Mouse (Mus musculus): Measurements from ENCODE around the gene Cpeb3.
"Not testable (repeated sequence)": the region's sequence is repeated elsewhere in the genome, so short reads cannot be mapped to it uniquely, and the experiment has no call there.

Cpeb3 gene

DNA sequence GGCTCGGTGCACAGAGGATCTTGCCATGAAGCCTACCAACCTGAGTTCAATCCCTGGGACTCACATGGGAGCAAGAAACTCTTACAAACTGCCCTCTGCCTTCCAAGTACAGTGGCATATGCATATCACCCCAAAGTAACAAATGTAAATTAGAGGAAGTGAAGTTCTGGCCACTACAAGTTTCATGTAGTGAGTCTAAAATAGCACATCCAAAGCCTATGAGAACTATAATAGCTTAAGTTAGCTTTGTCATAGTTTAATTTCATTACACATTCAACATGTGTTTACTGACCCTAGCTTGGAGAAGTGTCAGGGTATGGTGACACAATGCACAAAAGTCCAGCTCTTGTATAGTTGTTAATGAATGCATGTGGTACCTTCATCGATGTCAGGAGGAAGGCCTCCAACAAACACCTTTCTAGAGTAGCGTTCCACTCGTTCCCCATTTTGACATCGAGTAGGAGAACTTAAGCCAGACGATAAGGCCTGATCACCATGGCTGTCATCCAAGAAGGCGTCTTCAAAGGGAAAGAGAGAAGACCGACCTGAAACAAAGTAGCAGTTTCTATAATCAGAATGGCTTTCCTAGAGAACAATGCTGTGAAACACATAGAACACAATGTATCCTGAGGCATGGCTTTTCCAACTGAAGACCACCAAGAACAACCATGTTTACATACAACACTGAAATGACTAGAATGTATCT is 120.2 kb downstream of the Cpeb3 start:
- no peak for DNase-seq (ENCODE audit: low read depth, low spot score)

DNA sequence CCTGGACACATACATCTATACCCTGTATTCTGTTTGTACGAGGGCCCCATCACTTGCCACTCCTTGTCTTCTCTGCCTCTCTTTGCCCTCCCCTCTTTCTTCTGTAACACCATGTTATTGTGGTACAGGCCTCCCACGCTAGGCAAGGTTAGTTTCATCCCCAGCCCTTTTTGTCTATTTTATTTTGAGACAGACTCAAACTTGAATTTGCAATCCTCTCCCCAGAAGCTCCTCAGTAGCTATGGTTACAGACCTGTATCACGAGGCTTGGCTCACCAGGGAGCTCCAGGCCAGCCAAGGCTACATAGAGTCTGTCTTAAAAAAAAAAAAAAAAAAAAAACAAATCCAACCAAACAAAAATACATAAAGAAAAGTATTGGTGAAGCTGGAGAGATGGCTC is 123.9 kb downstream of the Cpeb3 start:
- DNase-seq (ENCODE audit: low read depth, low spot score) = no peak

GRCm38 (mm10) chr19:37081467-37081866 is 126.9 kb downstream of the Cpeb3 start:
- peak; percentile 46 for DNase-seq (ENCODE audit: low read depth, low spot score)

GRCm38 (mm10) chr19:37079151-37079550 is 129.2 kb downstream of the Cpeb3 start:
- no peak for DNase-seq (ENCODE audit: low read depth, low spot score)

DNA sequence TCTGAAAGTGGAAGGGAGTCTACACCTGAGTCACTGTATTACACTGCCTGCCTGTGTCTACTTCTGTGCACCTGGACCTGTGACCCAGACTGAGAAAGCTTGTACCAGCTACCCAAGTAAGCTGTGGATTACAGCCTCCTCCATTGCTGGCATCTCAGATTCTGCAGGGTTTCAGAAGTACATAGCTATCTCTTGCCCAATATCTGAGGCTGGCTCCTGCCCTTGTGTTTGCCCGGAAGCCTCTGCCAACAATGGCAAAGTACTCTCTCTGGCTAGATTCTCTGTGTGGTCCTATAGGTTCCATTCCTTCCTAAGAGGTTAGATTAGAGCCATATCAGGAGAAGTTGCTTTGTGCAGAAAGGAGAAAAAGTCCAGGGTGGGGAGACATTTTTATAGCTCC is 129.8 kb downstream of the Cpeb3 start:
- no peak for DNase-seq (ENCODE audit: low read depth, low spot score)

- DNase-seq (ENCODE audit: low read depth, low spot score) = no peak
Measured at GRCm38 (mm10) chr19:37078064-37078463, 130.3 kb downstream of the Cpeb3 start.

- not testable (repeated sequence) for DNase-seq (ENCODE audit: low read depth, low spot score)
Measured at GRCm38 (mm10) chr19:37077258-37077657, 131.1 kb downstream of the Cpeb3 start.

DNA sequence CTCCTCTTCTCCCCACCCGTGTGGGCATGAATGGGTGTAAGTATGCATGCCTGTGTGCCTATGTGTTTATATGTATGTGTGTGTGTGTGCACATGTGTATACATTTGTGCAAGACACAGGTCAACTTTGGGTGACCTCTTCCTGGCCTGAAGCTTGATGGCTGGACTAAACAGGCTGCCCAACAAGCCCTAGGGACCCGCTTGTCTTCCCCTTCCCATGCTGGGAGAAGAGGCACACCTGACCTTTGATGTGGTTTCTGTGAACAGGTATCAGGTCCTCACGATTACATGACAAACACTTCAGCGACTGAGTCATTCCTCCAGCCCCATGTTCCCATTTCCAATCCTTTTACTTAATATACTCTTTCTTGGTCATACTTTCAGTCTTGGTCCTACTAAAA is 131.8 kb downstream of the Cpeb3 start:
- DNase-seq (ENCODE audit: low read depth, low spot score) = no peak

DNA sequence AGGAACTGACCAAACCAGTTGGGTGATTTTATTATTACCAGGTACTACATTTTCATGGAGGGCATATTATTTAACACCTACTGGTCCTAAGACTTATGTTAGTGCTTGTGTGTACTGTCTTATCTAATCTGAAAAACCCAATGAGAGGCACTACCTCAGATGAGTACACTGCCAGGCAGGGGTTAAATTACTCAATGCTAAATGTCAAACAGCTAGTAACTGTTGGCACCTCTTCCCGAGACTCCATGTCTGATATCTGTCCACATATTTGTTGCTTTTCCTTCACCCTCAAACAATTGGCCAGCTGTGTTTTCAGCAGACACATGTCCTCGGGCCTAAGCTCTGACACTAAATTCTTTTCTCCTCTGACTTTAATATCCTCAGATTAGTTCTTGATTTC is 132.3 kb downstream of the Cpeb3 start:
- no peak for DNase-seq (ENCODE audit: low read depth, low spot score)

- no peak for DNase-seq (ENCODE audit: low read depth, low spot score)
Measured at GRCm38 (mm10) chr19:37075690-37076089, 132.7 kb downstream of the Cpeb3 start.

GRCm38 (mm10) chr19:37074726-37075125 is 133.7 kb downstream of the Cpeb3 start:
- no peak for DNase-seq (ENCODE audit: low read depth, low spot score)

- no peak for DNase-seq (ENCODE audit: low read depth, low spot score)
Measured at GRCm38 (mm10) chr19:37074276-37074675, 134.1 kb downstream of the Cpeb3 start.

GRCm38 (mm10) chr19:37072871-37073629 is 135.4 kb downstream of the Cpeb3 start:
- DNase-seq (ENCODE audit: low read depth, low spot score) = peak; percentile 43

DNA sequence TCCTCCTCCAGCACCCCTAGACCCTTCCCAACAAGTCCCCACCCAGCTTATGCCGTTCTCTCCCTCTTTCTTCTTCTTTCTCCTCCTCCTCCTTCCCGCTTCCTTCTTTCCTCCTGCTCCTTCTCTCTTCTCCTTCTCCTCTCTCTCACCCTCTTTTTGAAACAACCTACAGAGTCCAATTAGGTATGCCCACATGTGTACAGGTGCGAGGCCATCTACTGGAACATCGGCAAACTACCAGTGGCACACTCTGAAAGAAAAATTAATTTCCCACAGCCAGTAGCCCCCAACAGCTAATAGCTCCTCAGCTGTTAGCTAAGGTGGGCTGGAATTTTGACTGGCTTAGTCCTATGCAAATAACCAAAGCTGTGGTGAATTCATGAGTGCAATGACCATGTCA is 139.2 kb downstream of the Cpeb3 start:
- no peak for DNase-seq (ENCODE audit: low read depth, low spot score)

DNA sequence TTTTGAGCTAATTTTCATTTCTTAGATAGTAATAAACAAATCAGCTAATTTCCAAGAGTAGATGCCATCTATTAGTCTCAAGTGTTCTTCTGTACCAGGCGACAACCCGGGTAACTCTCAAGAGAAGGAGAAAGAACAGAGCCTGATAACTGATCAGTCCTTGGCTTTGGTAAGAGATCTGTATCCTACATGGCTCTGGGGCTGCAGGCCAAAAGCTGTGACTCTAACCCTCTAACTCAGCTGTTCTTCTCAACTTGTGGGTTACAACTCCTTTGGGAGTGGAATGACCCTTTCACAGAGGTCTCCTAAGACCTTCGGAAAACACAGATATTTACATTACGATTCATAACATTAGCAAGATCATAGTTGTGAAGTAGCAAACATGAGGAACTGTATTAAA is 148.3 kb downstream of the Cpeb3 start:
- DNase-seq (ENCODE audit: low read depth, low spot score) = no peak

- no peak for DNase-seq (ENCODE audit: low read depth, low spot score)
Measured at GRCm38 (mm10) chr19:37059623-37060022, 148.8 kb downstream of the Cpeb3 start.

- no peak for DNase-seq (ENCODE audit: low read depth, low spot score)
Measured at GRCm38 (mm10) chr19:37057161-37057905, 151.1 kb downstream of the Cpeb3 start.

DNA sequence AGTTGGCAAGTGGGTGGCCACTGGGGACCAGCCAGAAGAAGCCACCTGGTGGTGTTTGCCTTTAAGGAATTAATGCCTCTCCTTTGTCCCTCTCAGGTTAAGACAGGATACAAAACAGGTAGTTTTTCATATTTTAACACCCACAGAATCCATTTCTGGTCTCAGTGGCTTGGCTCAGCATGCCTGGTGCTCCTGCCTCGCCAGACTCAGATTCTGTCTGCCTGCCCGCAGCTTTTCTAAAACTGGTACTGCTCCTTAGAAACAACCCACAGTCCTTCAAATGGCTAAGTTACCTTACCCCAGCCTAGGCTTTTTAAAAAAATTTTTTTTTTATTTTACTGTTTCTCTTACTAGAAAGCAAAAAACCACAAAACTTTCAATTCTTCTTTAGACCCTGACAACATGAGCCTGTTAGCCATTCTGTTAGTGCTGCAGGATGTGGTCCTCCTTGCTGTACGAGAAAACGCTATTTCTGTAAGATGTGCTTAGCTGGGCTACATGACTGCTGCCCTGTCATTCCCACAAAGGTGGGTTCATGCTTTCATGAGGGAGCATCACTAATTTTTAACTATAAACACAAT is 152.3 kb downstream of the Cpeb3 start:
- DNase-seq (ENCODE audit: low read depth, low spot score) = no peak

- DNase-seq (ENCODE audit: low read depth, low spot score) = peak; percentile 74
Measured at GRCm38 (mm10) chr19:37050643-37051345, 157.6 kb downstream of the Cpeb3 start.

DNA sequence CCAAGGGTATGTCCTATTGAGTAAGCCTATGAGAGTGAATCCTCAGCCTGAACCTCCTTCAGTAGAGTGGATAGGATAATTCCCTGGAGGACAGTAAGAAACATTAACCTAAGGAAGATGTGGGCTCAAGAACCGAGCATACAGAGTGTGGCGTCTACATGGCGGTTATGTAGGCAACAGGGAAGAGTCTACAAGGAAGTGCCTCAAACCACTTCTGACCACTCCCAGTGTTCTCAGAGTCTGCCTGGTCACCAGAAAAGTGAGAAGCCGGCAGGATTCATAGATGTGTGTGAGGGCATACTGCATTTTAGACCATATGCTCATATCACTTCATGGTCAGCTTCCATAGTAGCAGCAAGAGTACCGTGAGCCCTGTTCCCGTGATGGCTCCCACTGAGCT is 159.9 kb downstream of the Cpeb3 start:
- no peak for DNase-seq (ENCODE audit: low read depth, low spot score)

DNA sequence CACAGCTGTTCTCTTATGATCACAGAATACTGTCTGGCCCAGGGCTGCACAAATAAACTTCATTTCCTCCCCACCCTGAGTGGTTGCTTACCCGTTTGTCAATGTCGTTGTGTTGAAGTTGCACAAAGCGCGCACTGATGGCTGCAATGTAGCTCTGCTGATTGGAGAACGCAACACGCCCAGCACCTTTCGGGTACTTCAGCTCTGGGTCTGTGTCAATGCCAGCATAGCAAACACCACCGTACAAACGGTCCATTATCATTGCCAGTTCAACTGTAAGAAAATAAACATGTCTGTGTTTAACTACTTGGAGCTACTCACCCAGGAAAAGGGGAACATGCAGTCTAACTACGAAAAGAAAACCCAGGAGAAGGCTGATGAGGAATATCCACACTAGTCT is 164.0 kb downstream of the Cpeb3 start:
- DNase-seq (ENCODE audit: low read depth, low spot score) = no peak

GRCm38 (mm10) chr19:37040906-37041305 is 167.5 kb downstream of the Cpeb3 start:
- no peak for DNase-seq (ENCODE audit: low read depth, low spot score)

Measured in ZHBTc4 (cell line).